Mouse (Mus musculus) erythroblast, adult 5-6 weeks (primary cell): ENCODE measurements around the gene Fam19a2. TPM values are rescaled to one million over a fixed set of nuclear protein-coding genes. Genes with fewer than 3 reads are reported as not detected.

ENCODE experiments used
- ATAC-seq: replicated peaks from 2 replicates; pipeline ENCODE4 v1.8.0; 2016; ENCODE audit warnings: moderate number of reproducible peaks, mild to moderate bottlenecking, moderate TSS enrichment, inconsistent platforms; ENCODE audit not compliant: poor library complexity, low FRiP score, severe bottlenecking
- total RNA-seq, 2 experiments: library from RNA; stranded (forward) in 1 of 2; stranded (reverse) in 1 of 2; fragments of 150-400 nt in 1 of 2; fragments of 200-764, 138-1000 nt in 1 of 2; gene quantifications; 2 replicates each; pipeline versions ENCODE4 v1.2.3 to v1.2.4; 2015 to 2017; ENCODE audit warnings: low replicate concordance in 2 of 2

Fam19a2 gene
- total RNA-seq, 2 experiments from 2014 or later: not detected

GRCm38 (mm10) chr10:123367152-123367864 is 103.5 kb downstream of the Fam19a2 start:
- ATAC-seq: no peak

DNA sequence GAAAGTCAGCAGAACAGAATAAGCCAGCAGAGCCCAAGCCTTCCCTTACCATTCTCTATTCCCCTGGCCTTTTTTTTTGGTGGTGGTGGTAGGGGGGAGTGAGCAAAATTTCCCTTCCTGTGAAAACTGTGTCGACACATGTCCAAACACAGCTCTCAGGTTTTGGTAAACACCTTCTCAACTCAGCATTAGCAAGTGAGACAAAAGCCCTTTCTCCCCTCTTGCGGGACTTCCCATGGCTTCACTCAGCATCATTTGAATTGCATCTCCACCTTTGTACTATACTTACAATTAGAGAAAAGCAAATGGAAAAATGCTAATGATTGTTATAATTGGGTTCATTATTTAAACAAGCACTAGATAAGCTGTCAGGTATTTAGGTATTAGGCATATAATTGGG is 119.5 kb downstream of the Fam19a2 start:
- ATAC-seq: no peak

GRCm38 (mm10) chr10:123385641-123386040 is 121.8 kb downstream of the Fam19a2 start:
- no peak for ATAC-seq

DNA sequence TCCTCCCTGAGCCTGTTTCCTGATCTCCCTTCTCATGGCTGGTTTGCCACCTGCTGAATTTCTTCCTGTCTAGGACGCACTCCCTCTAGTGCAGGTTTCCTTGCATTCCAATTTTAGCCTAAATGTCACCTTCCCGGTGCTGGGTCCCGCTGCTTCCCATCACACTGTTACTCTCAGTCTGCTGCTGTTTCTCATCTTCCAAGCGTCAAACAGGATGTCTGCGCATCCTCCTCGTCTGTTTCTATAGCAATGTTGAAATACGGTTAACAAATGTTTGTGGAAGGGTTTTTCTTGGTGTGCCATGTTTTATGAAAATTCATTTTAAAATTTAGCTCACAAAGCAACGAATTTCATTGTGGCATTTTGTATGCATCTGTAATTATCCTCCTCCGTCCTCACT is 131.6 kb downstream of the Fam19a2 start:
- ATAC-seq: no peak

GRCm38 (mm10) chr10:123398136-123398535 is 134.3 kb downstream of the Fam19a2 start:
- ATAC-seq: no peak

- ATAC-seq: no peak
Measured at GRCm38 (mm10) chr10:123401188-123401587, 137.4 kb downstream of the Fam19a2 start.

DNA sequence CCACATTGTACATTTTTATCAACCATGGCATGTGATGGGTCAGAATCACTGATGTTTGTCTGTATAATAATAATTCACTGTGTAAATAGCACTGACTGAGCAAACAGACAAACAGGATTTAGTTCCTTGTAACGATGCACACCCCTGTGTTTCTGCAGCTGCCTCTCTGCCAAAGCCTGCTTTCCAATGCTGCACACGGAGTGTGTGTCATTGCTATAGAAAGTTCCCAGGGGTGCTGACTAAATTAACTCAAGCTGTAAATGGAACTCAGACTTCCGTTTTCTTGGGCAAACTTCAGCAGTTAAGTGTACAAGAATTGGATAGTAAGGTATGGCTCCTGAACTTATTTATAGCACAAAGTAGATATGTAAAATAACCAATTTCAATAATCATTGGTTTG is 138.7 kb downstream of the Fam19a2 start:
- no peak for ATAC-seq

DNA sequence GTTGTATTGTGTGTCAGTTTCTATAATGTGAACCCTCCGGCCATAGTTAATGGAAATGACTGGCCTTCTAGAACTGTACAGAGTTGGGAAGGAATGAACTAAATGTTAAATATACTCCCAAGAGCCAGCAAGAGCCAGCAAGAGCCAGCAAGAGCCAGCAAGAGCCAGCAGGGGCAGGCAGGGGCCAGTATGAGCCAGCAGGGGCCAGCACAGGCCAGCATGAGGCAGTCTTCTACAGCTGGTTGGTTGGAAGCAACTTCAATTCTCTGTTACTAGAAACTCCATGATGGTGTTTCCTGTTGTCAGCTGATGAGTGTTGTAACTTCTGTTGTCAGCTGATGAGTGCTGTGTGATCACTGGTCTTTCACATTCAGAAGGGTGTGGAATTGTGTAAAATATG is 151.2 kb downstream of the Fam19a2 start:
- ATAC-seq: no peak

DNA sequence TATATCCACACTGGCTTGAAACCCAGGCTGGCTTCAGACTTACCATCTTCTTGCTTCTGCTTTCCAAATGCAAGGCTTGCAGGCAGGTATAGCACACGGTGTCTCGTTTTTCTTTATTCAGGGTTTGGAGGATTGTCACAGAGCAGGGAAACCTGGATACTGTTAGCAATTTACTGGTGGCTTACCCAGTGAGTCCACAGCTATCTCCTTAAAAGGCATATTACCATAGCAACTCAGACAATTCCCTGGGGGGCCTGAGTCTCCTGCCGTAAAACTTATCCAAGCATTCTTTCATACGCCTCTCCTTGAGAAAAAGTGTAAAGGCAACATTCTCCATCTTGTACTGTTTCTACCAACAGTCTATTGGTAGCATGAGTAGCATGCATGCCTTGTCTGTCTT is 152.2 kb downstream of the Fam19a2 start:
- no peak for ATAC-seq

DNA sequence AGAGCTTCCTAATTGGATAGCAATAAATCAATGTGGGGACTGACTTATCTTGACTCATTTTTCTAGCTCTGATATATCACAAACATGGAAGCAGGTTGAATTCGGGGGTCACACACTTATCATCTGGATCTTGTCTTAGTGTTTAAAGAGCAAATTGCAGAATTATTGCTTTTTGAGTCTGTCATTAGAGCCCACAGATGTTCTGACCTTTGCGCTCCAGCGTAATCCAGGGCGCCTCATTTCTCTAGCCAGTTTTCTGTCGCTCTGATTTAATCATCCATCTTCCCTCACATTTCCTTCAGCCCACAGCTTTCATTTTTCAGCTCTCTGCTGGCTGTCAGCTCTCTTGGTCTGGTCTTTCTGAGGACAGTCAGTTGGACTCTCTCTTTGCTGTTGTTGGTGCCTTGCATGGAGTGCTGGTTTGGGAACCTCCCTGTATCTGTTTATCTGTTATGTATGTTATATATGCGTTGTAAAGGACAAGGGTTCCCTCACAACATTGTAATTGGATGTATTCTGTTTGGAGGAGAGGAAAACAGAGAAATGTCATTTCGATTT is 154.9 kb downstream of the Fam19a2 start:
- no peak for ATAC-seq

- no peak for ATAC-seq
Measured at GRCm38 (mm10) chr10:123420249-123420648, 156.5 kb downstream of the Fam19a2 start.

- no peak for ATAC-seq
Measured at GRCm38 (mm10) chr10:123424482-123424881, 160.7 kb downstream of the Fam19a2 start.

DNA sequence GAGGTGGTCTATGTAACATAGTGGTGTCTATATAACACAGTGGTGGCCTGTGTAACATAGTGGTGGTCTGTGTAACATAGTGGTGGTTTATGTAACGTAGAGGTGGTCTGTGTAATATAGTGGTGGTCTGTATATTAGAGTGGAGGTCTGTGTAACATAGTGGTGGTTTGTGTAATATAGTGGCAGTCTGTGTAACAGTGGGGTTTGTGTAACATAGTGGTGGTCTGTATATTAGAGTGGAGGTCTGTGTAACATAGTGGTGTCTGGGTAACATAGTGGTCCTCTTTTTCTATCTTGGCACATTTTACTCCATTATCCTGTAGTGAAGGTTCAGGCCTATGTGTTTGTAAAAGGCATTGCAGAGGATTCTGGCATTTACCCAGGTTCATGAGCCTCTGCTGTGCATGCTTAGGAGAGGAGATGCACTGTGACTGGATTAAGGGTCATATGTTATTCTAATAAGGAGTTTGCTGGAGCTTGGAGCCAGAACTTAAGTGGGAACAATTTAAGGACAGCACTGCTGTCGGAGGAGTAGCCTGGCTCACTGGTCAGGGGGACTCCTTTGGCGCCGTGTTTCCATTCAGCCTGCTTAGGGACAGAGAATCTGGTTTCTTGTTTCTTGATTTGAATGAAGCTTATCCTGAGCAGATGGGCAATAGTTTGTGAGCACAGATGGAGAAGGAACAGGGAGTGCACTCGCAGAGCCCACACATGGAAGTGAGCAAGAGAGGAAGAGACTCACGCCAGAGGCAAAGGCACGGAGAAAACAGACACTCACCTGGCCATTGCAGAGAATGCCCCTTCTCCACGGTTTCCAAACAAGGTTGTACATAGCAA is 162.9 kb downstream of the Fam19a2 start:
- ATAC-seq: no peak

DNA sequence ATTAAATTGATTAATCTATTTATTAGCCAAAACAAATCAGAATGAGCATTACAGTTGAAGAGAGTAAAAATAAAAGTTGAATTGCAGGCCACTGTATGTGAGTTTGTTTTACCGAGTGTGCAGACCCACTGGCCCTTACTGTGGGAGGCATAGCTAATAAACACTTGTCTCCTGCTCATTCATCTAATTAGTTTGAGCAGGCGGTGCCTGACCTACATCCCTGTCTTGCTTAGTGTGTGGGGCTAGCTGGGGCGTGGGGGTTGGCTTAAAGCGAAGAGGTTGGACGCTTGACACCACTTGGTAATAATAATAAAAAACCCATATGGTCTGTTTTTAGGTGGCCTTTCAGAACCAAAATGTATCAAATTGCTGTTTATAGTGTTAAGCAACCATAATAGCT is 167.8 kb downstream of the Fam19a2 start:
- ATAC-seq: no peak

DNA sequence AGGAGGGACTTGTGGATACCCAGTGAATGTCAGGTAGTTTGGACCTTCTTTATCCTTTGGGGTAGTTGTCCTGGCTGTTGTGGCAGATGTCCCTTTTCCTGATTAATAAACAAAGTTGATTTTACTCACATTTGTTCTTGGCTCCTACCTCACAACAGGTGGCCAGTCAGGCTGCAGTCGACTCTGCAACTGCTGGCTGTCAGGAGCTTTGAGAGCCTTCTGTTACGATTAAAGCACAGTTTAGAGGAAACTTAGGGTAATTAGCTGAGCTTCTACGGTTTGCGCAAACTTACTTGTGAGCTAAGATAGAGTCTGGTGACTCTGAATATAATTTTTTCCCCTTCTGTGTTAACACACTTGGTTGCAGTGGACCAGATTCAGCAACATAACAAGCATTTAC is 173.8 kb downstream of the Fam19a2 start:
- ATAC-seq: no peak

DNA sequence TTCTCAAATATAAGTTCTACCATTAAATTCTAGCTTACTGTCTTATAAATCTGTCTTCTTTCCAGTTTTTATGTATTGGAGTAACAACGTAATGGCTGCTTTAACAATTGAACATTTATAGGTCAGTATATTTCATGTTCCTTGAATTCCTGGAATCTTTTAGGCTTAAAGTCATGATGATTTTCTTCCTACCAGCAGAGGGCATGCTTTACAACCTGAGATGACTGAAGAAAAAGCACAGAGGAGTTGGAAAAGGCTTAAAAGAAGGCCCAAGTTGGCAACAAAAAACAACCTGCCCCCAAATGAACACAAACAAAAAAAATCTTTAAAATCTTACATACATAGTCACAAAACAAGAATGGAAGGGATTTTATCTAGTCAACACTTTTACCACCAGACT is 193.0 kb downstream of the Fam19a2 start:
- ATAC-seq: no peak

- no peak for ATAC-seq
Measured at GRCm38 (mm10) chr10:123460466-123460865, 196.7 kb downstream of the Fam19a2 start.

GRCm38 (mm10) chr10:123462305-123462704 is 198.5 kb downstream of the Fam19a2 start:
- no peak for ATAC-seq

DNA sequence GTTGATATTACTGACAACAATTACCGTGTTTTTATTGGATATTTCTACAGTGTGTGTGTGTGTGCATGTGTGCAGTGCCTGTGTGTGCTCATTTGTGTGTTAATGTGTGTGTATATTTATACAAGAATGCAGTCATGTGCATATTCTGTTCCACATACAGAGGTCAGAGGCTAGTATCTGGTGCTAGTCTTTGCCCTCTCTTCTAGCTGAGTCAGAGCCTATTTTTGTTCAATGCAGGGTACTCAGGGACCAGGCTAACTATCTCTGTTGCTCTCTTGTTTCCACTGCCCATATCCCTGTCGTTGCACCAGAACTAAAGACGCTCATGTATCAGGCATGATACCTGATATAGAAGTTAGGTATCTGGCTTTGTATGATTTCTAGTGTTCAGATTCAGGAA is 251.0 kb downstream of the Fam19a2 start:
- ATAC-seq: no peak

DNA sequence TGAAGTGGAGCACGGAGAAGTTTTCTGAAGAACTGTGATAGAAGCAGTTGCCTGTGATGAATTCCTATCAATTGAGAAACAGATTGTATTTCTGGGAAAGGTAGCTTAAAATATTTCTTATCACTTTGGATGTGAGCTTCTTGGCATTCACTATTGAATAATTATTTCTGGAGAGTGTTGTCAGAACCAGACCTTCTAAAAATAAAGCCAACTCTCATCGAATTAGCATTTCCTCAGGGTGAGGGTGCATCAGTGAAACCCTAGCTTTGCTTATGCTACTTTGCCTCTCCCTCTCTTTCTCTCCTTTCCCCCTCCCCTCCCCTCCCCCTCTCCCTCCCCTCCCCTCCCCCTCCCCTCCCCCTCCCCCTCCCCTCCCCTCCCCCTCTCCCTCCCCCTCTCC is 256.8 kb downstream of the Fam19a2 start:
- ATAC-seq: no peak

GRCm38 (mm10) chr10:123521203-123521602 is 257.4 kb downstream of the Fam19a2 start:
- ATAC-seq: no peak
